Comparison of ENCODE assay signal across 8 mouse cellular contexts in the genomic region with DNA sequence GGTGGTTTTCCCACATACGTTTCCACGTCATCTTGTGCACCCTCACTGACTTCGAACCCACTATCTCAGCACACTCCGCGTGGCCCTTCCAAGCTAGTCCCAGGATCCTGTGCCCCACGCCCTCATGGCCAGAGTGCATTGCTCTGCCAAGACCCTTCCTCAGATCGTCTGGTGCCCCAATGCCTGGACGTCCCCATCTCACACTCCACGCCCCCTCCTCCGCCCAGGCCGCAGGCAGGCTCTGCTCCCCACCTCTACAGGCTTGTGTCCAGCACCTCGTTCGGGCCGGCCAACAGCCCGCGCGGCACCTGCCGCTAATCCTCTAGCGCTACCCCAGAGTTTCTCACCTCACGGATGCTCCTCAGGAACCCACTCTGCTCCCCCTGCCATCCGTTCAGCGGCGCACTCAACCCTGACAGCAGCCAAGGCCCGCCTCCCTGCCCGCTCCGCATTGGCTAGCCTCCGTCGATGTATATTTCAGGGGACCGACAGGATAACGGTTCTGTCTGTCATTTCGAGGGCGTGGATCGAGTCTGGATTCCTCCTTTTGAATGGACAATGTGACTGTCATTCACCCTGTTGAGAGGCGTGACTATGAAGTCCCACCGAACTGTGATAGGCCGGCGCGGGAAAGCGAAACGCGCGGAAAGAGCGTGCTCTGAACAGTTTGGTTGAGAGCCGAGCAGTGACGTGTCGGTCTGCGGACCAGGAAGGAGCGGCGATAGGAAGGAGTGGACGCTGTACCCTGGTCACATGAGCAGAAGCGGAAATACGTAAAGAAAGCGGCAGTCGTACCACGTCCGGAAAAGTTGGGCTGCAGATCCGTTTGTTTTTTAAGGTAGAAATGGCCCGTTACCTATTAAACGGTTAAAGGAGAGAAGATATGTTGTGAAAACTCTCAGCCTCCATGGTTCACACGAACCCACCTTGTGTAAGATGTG. TPM values are rescaled to one million over a fixed set of nuclear protein-coding genes. Genes with fewer than 3 reads are reported as not detected.
DNase-seq lines count a peak whose midpoint lies in the region; ATAC-seq and TF ChIP-seq lines count a peak whose summit lies in the region.

Gene Stt3a (minus strand): TSS at position 477 of the 941 bp plus-strand sequence.

- intact Hi-C loops in heart, postnatal 10 days (cut with DNase I), result loop anchor here (1.0 to 2.0 kb wide), 2 partner anchors 30 to 41 kb away; partner anchors contain the start of genes Chek1 and Ei24

- peak within 1 kb of the TSS; percentile 85 for H3K9ac ChIP-seq in ES-Bruce4 (ENCODE audit: low read depth, poor library complexity, severe bottlenecking)
- peak within 1 kb of the TSS; percentile 92 for H3K9ac ChIP-seq in forebrain, embryonic 13.5 days
- H3K9ac ChIP-seq in liver, postnatal 0 days (replicated peaks), result peak within 1 kb of the TSS; percentile 88
- H3K9ac ChIP-seq in neural tube, embryonic 14.5 days (replicated peaks; ENCODE audit: low read depth, low read length), result peak within 1 kb of the TSS; percentile 80

- peak within 1 kb of the TSS; percentile 82 for H3K4me2 ChIP-seq in forebrain, embryonic 13.5 days
- H3K4me2 ChIP-seq in liver, postnatal 0 days (ENCODE audit: low read depth, low read length), result peak within 1 kb of the TSS; percentile 88
- peak within 1 kb of the TSS; percentile 81 for H3K4me2 ChIP-seq in neural tube, embryonic 14.5 days (ENCODE audit: low read depth, low read length)

- peak within 1 kb of the TSS; percentile 89 for H3K4me3 ChIP-seq in ES-Bruce4 (ENCODE audit: low read depth, low read length)
- H3K4me3 ChIP-seq in forebrain, embryonic 13.5 days, result peak within 1 kb of the TSS; percentile 98
- H3K4me3 ChIP-seq in liver, postnatal 0 days (ENCODE audit: low read depth, low read length), result peak within 1 kb of the TSS; percentile 93
- peak within 1 kb of the TSS; percentile 93 for H3K4me3 ChIP-seq in neural tube, embryonic 14.5 days (ENCODE audit: low read depth, low read length)

- peak; percentile 50 for TF ChIP-seq POLR2A in ES-Bruce4 (IDR thresholded peaks at IDR 0.05; ENCODE audit: insufficient read depth, low read length)

- TF ChIP-seq EP300 in ES-Bruce4 (IDR thresholded peaks at IDR 0.05; ENCODE audit: insufficient read depth, low read depth, low read length), result no peak
- TF ChIP-seq EP300 in liver, postnatal 0 days (IDR thresholded peaks at IDR 0.05; ENCODE audit: low read depth), result peak; percentile 64; the same call in 1 of the 2 replicates

- H3K4me1 ChIP-seq in ES-Bruce4 (ENCODE audit: control insufficient read depth, insufficient read depth, low read length), result no peaks in the 10 kb centered on the region
- H3K4me1 ChIP-seq in forebrain, embryonic 13.5 days, result peaks cover 23% of the 10 kb centered on the region
- H3K4me1 ChIP-seq in liver, postnatal 0 days (ENCODE audit: insufficient read depth), result peaks cover 24% of the 10 kb centered on the region
- peaks cover 8% of the 10 kb centered on the region for H3K4me1 ChIP-seq in neural tube, embryonic 14.5 days (ENCODE audit: control insufficient read depth, insufficient read depth, low read length)

- DNase-seq in heart, postnatal 10 days, result peak; percentile 100
- DNase-seq in large intestine, adult 2 months (ENCODE audit: low read depth, low spot score), result peak; percentile 97
- peak; percentile 98 for DNase-seq in liver, postnatal 0 days
- DNase-seq in testis, postnatal 10 days (ENCODE audit: low spot score), result peak; percentile 98

- H3K9me3 ChIP-seq in ES-Bruce4 (replicated peaks; ENCODE audit: control insufficient read depth, insufficient read depth, low read length, poor library complexity, severe bottlenecking), result no peaks in the 10 kb centered on the region
- H3K9me3 ChIP-seq in forebrain, embryonic 13.5 days (replicated peaks), result no peaks in the 10 kb centered on the region
- H3K9me3 ChIP-seq in liver, postnatal 0 days (ENCODE audit: low read length), result no peaks in the 10 kb centered on the region
- H3K9me3 ChIP-seq in neural tube, embryonic 14.5 days (ENCODE audit: control insufficient read depth, low read length), result no peaks in the 10 kb centered on the region

- peaks cover 21% of the 10 kb centered on the region for H3K36me3 ChIP-seq in ES-Bruce4 (ENCODE audit: control insufficient read depth, insufficient read depth, low read length, poor library complexity, severe bottlenecking)
- peaks cover 19% of the 10 kb centered on the region for H3K36me3 ChIP-seq in forebrain, embryonic 13.5 days (ENCODE audit: poor library complexity, severe bottlenecking)
- peaks cover 21% of the 10 kb centered on the region for H3K36me3 ChIP-seq in liver, postnatal 0 days (replicated peaks; ENCODE audit: insufficient read depth, low read length)
- H3K36me3 ChIP-seq in neural tube, embryonic 14.5 days (ENCODE audit: control insufficient read depth, insufficient read depth, low read length), result peaks cover 11% of the 10 kb centered on the region; the same call in 1 of the 2 replicates

- peak; percentile 100 for ATAC-seq in cerebellum, adult (ENCODE audit: insufficient number of reproducible peaks, low FRiP score, low TSS enrichment)
- peak; percentile 100 for ATAC-seq in forebrain, embryonic 13.5 days
- ATAC-seq in liver, postnatal 0 days, result peak; percentile 98
- ATAC-seq in neural tube, embryonic 14.5 days (ENCODE audit: low read depth), result peak; percentile 100

- TF ChIP-seq CTCF in ES-Bruce4 (IDR thresholded peaks at IDR 0.05; ENCODE audit: low read depth, low read length), result no peak
- no peak for TF ChIP-seq CTCF in liver, postnatal 0 days (IDR thresholded peaks at IDR 0.05; ENCODE audit: low read depth)

- peak within 1 kb of the TSS; percentile 62 for H3K27ac ChIP-seq in ES-Bruce4 (ENCODE audit: insufficient read depth, low read length)
- H3K27ac ChIP-seq in forebrain, embryonic 13.5 days, result peak within 1 kb of the TSS; percentile 76
- H3K27ac ChIP-seq in liver, postnatal 0 days (ENCODE audit: low read depth), result peak within 1 kb of the TSS; percentile 98
- peak within 1 kb of the TSS; percentile 87 for H3K27ac ChIP-seq in neural tube, embryonic 14.5 days (ENCODE audit: low read depth, low read length)

- WGBS in forebrain, embryonic 13.5 days, result under 1% methylated on average over 60 of the region's 60 CpGs
- WGBS in large intestine, adult 2 months, result under 1% methylated on average over 60 of the region's 60 CpGs
- under 1% methylated on average over 60 of the region's 60 CpGs for WGBS in liver, postnatal 0 days (ENCODE audit: insufficient replicate concordance)
- WGBS in neural tube, embryonic 14.5 days, result under 1% methylated on average over 60 of the region's 60 CpGs

- no peaks in the 10 kb centered on the region for H3K27me3 ChIP-seq in ES-Bruce4 (ENCODE audit: control insufficient read depth, insufficient read depth, low read length, poor library complexity, severe bottlenecking)
- no peaks in the 10 kb centered on the region for H3K27me3 ChIP-seq in forebrain, embryonic 13.5 days
- H3K27me3 ChIP-seq in liver, postnatal 0 days (ENCODE audit: insufficient read depth, low read length), result no peaks in the 10 kb centered on the region
- no peaks in the 10 kb centered on the region for H3K27me3 ChIP-seq in neural tube, embryonic 14.5 days (ENCODE audit: control insufficient read depth, insufficient read depth, low read length)

RNA-seq across cellular contexts. Expression of gene Stt3a, which starts in this region (rescaled TPM):
- 365 and 379 TPM in 2 replicates for polyA plus RNA-seq in ES-Bruce4 (2011; ENCODE audit: insufficient read depth, insufficient read length, low read depth, missing spikeins)
- 104 and 117 TPM in 2 replicates for polyA plus RNA-seq in forebrain, embryonic 13.5 days (2015; fragmentation: Nextera tagmentation; extraction: Ambion mirVana)
- total RNA-seq in heart, postnatal 10 days (2021), result 100 to 1,000 TPM in 1 of 2 experiments, 10 to 100 TPM in 1; 99.5 to 102 TPM
- 224 and 327 TPM in 2 replicates for polyA plus RNA-seq in large intestine, adult 2 months (2012; rRNA removed)
- polyA plus RNA-seq in liver, postnatal 0 days (2015; fragmentation: Nextera tagmentation; extraction: Ambion mirVana), result 99.9 and 113 TPM in 2 replicates
- polyA plus RNA-seq in neural tube, embryonic 14.5 days (2014; fragmentation: Nextera tagmentation; extraction: Ambion mirVana), result 64.4 and 81.0 TPM in 2 replicates

Comparison
In these comparisons a context has a peak if more than half of its experiments do, and no peak if none do; other contexts are left out.
1. Peak in every context shown above with its lines: DNase-seq, ATAC-seq, H3K4me3 ChIP-seq and H3K27ac ChIP-seq.